Mouse (Mus musculus): ENCODE data around the gene Sgsm2.

- TF ChIP-seq CTCF (IDR thresholded peaks at IDR 0.05; ENCODE audit: low read depth) (no peak; the same call in 1 of the 2 replicates), EP300 (IDR thresholded peaks at IDR 0.05; ENCODE audit: low read depth) (no peak)
Measured at GRCm38 (mm10) chr11:74897678-74898516, 1.0 kb upstream of the Sgsm2 start, which contains the start of gene Tsr1.

Measured in liver, embryonic 14.5 days (tissue).